ENCODE assay signal across 15 mouse cellular contexts in genomic region chr19:47360017-47360416, GRCm38 (mm10).
DNase-seq lines count a peak whose midpoint lies in the region; ATAC-seq and TF ChIP-seq lines count a peak whose summit lies in the region.
"Had no signal": no experiment of that assay in that cellular context is flagged by ENCODE, and none has a peak within 500 bp of the region (broad histone marks: within the 10 kb centered on the region; RNA-seq: fewer than 3 reads in every experiment).

No protein-coding gene starts in this region.

- H3K9me3 ChIP-seq in heart, embryonic 11.5 days (replicated peaks; ENCODE audit: control insufficient read depth, low read length), result no peaks in the 10 kb centered on the region
- H3K9me3 ChIP-seq in liver, embryonic 12.5 days (replicated peaks), result no peaks in the 10 kb centered on the region
- no peaks in the 10 kb centered on the region for H3K9me3 ChIP-seq in liver, postnatal 0 days (ENCODE audit: low read length)
- no peaks in the 10 kb centered on the region for H3K9me3 ChIP-seq in embryonic facial prominence, embryonic 13.5 days
- H3K9me3 ChIP-seq in stomach, embryonic 16.5 days (replicated peaks; ENCODE audit: control insufficient read depth, low read length), result no peaks in the 10 kb centered on the region

- H3K4me1 ChIP-seq in heart, embryonic 11.5 days (ENCODE audit: control insufficient read depth, insufficient read depth, low read length), result peaks cover 2% of the 10 kb centered on the region
- H3K4me1 ChIP-seq in liver, embryonic 12.5 days, result peaks cover 25% of the 10 kb centered on the region
- peaks cover 4% of the 10 kb centered on the region for H3K4me1 ChIP-seq in liver, postnatal 0 days (ENCODE audit: insufficient read depth)
- peaks cover 31% of the 10 kb centered on the region for H3K4me1 ChIP-seq in embryonic facial prominence, embryonic 13.5 days
- H3K4me1 ChIP-seq in stomach, embryonic 16.5 days (ENCODE audit: control insufficient read depth, insufficient read depth, low read length), result peaks cover 2% of the 10 kb centered on the region; the same call in 1 of the 2 replicates

- peaks cover 3% of the 10 kb centered on the region; the same call in 1 of the 2 replicates for H3K36me3 ChIP-seq in heart, embryonic 11.5 days (ENCODE audit: control insufficient read depth, insufficient read depth, low read length)
- peaks cover 22% of the 10 kb centered on the region for H3K36me3 ChIP-seq in liver, embryonic 12.5 days
- H3K36me3 ChIP-seq in liver, postnatal 0 days (replicated peaks; ENCODE audit: insufficient read depth, low read length), result no peaks in the 10 kb centered on the region; the same call in 1 of the 2 replicates
- peaks cover 23% of the 10 kb centered on the region for H3K36me3 ChIP-seq in embryonic facial prominence, embryonic 13.5 days
- H3K36me3 ChIP-seq in stomach, embryonic 16.5 days (ENCODE audit: control insufficient read depth, insufficient read depth, low read length), result no peaks in the 10 kb centered on the region

- no peak for TF ChIP-seq EP300 in liver, postnatal 0 days (IDR thresholded peaks at IDR 0.05; ENCODE audit: low read depth)

- TF ChIP-seq CTCF in liver, postnatal 0 days (IDR thresholded peaks at IDR 0.05; ENCODE audit: low read depth), result no peak

- no peaks in the 10 kb centered on the region for H3K27me3 ChIP-seq in heart, embryonic 11.5 days (ENCODE audit: control insufficient read depth, insufficient read depth, low read length)
- H3K27me3 ChIP-seq in liver, embryonic 12.5 days (replicated peaks), result no peaks in the 10 kb centered on the region
- no peaks in the 10 kb centered on the region for H3K27me3 ChIP-seq in liver, postnatal 0 days (ENCODE audit: insufficient read depth, low read length)
- no peaks in the 10 kb centered on the region for H3K27me3 ChIP-seq in embryonic facial prominence, embryonic 13.5 days
- no peaks in the 10 kb centered on the region for H3K27me3 ChIP-seq in stomach, embryonic 16.5 days (ENCODE audit: control insufficient read depth, insufficient read depth, low read length)

- no peak overlapping the region for H3K27ac ChIP-seq in heart, embryonic 11.5 days (ENCODE audit: low read depth, low read length)
- H3K27ac ChIP-seq in liver, embryonic 12.5 days, result 0 out of 2 replicates have a peak overlapping the region, but pooled peaks have one; percentile 20
- no peak overlapping the region for H3K27ac ChIP-seq in liver, postnatal 0 days (ENCODE audit: low read depth)
- H3K27ac ChIP-seq in embryonic facial prominence, embryonic 13.5 days, result peak overlapping the region; percentile 82
- H3K27ac ChIP-seq in stomach, embryonic 16.5 days (ENCODE audit: low read length), result no peak overlapping the region
- H3K27ac ChIP-seq: macrophage had no signal

- no peak overlapping the region for H3K9ac ChIP-seq in heart, embryonic 11.5 days (ENCODE audit: low read depth, low read length)
- peak overlapping the region; percentile 42; the same call in 1 of the 2 replicates for H3K9ac ChIP-seq in liver, embryonic 12.5 days
- no peak overlapping the region for H3K9ac ChIP-seq in liver, postnatal 0 days (replicated peaks)
- H3K9ac ChIP-seq in embryonic facial prominence, embryonic 13.5 days, result peak overlapping the region; percentile 54
- H3K9ac ChIP-seq in stomach, embryonic 16.5 days (ENCODE audit: low read length), result no peak overlapping the region

- DNase-seq in heart, adult 18-20 months, result no peak
- no peak for DNase-seq in liver, postnatal 0 days
- DNase-seq: cerebellum, adult 2 months; gastrocnemius, postnatal 25 days; heart, postnatal 14 days; kidney, adult 11 months; right cerebral cortex, adult 18-20 months had no signal

- no peak for ATAC-seq in heart, embryonic 11.5 days (replicated peaks; ENCODE audit: insufficient number of reproducible peaks, low FRiP score, low TSS enrichment)
- no peak for ATAC-seq in liver, embryonic 12.5 days
- ATAC-seq in liver, postnatal 0 days, result no peak
- no peak for ATAC-seq in embryonic facial prominence, embryonic 13.5 days (ENCODE audit: insufficient number of reproducible peaks, insufficient read depth, low FRiP score, low TSS enrichment, low read depth)
- no peak for ATAC-seq in stomach, embryonic 16.5 days (ENCODE audit: insufficient read depth, low FRiP score)
- no peak for ATAC-seq in erythroblast, adult 5-6 weeks (replicated peaks; ENCODE audit: low FRiP score, poor library complexity, severe bottlenecking)
- ATAC-seq: forebrain, embryonic 16.5 days; midbrain, embryonic 16.5 days had no signal

- H3K4me2 ChIP-seq in heart, embryonic 11.5 days, result 0 out of 2 replicates have a peak overlapping the region, but pooled peaks have one; percentile 43
- H3K4me2 ChIP-seq in liver, embryonic 12.5 days, result peak overlapping the region; percentile 70
- no peak overlapping the region for H3K4me2 ChIP-seq in liver, postnatal 0 days (ENCODE audit: low read depth, low read length)
- H3K4me2 ChIP-seq in embryonic facial prominence, embryonic 13.5 days, result peak overlapping the region; percentile 53
- H3K4me2 ChIP-seq in stomach, embryonic 16.5 days (ENCODE audit: low read depth, low read length), result peak overlapping the region; percentile 3; the same call in 1 of the 2 replicates

- no peak overlapping the region for H3K4me3 ChIP-seq in heart, embryonic 11.5 days (ENCODE audit: low read depth, low read length)
- H3K4me3 ChIP-seq in liver, embryonic 12.5 days, result no peak overlapping the region
- no peak overlapping the region for H3K4me3 ChIP-seq in liver, postnatal 0 days (ENCODE audit: low read depth, low read length)
- H3K4me3 ChIP-seq in embryonic facial prominence, embryonic 13.5 days, result peak overlapping the region; percentile 30
- no peak overlapping the region for H3K4me3 ChIP-seq in stomach, embryonic 16.5 days (replicated peaks; ENCODE audit: low read length)

- 89% methylated on average over 16 of the region's 16 CpGs for WGBS in heart, embryonic 11.5 days (ENCODE audit: insufficient replicate concordance)
- WGBS in liver, embryonic 12.5 days (ENCODE audit: insufficient replicate concordance), result 86% methylated on average over 16 of the region's 16 CpGs
- WGBS in liver, postnatal 0 days (ENCODE audit: insufficient replicate concordance), result 85% methylated on average over 16 of the region's 16 CpGs
- 76% methylated on average over 16 of the region's 16 CpGs for WGBS in embryonic facial prominence, embryonic 13.5 days
- WGBS in stomach, embryonic 16.5 days, result 83% methylated on average over 16 of the region's 16 CpGs

Comparison
In these comparisons a context has a peak if more than half of its experiments do, and no peak if none do; other contexts are left out.
1. H3K27ac ChIP-seq: peak in liver, embryonic 12.5 days (single experiment) and embryonic facial prominence, embryonic 13.5 days (single experiment); none in heart, embryonic 11.5 days (single experiment), liver, postnatal 0 days (single experiment) and stomach, embryonic 16.5 days (single experiment).
2. H3K9ac ChIP-seq: peak in liver, embryonic 12.5 days (single experiment) and embryonic facial prominence, embryonic 13.5 days (single experiment); none in heart, embryonic 11.5 days (single experiment), liver, postnatal 0 days (single experiment) and stomach, embryonic 16.5 days (single experiment).